Mouse (Mus musculus) brain, embryonic 14.5 days (tissue): Measurements from ENCODE around the gene B4galt2.

Source experiments
- CTCF ChIP-seq: fragments of 200-500 bp; IDR thresholded peaks from 2 replicates; pipeline ENCODE4 v1.5.1; 2012; ENCODE audit warnings: inconsistent platforms, mild to moderate bottlenecking, moderate library complexity, borderline replicate concordance; ENCODE audit not compliant: insufficient read depth, insufficient read length; ENCODE audit errors: extremely low read depth
- POLR2A ChIP-seq: fragments of 200-500 bp; IDR thresholded peaks from 2 replicates; pipeline ENCODE4 v1.6.1; 2012; ENCODE audit warnings: mild to moderate bottlenecking, inconsistent platforms, borderline replicate concordance; ENCODE audit not compliant: poor library complexity, insufficient read depth, insufficient read length, severe bottlenecking; ENCODE audit errors: extremely low read depth

GRCm38 (mm10) chr4:117836204-117836767, 47.0 kb downstream of the B4galt2 start:
- no peak for TF ChIP-seq CTCF
- TF ChIP-seq POLR2A, result 0 out of 2 replicates have a peak, but pooled peaks have one; percentile 41
